Mouse (Mus musculus) hindbrain, embryonic 12.5 days (tissue): ENCODE data around the gene Pml. TPM values are rescaled to one million over a fixed set of nuclear protein-coding genes. Genes with fewer than 3 reads are reported as not detected.

ENCODE experiments used
- ATAC-seq: fragments of 200-750 bp; cut with Nextera tagmentation; 2 replicates; pipeline ENCODE4 v1.8.0; 2017; ENCODE audit warnings: moderate TSS enrichment; ENCODE audit not compliant: low FRiP score
- H3K27ac ChIP-seq: fragments of 300-500 bp; sonication (generic); 2 replicates; pipeline ENCODE4 v1.5.1; 2016; ENCODE audit warnings: mild to moderate bottlenecking
- H3K27me3 ChIP-seq: fragments of 300-500 bp; sonication (generic); 2 replicates; pipeline ENCODE4 v1.6.1; 2016; ENCODE audit warnings: mild to moderate bottlenecking
- H3K36me3 ChIP-seq: fragments of 300-500 bp; sonication (generic); 2 replicates; pipeline ENCODE4 v1.6.1; 2016; ENCODE audit warnings: mild to moderate bottlenecking
- H3K4me1 ChIP-seq: fragments of 300-500 bp; sonication (generic); 2 replicates; pipeline ENCODE4 v1.6.1; 2016
- H3K4me2 ChIP-seq: fragments of 300-500 bp; sonication (generic); replicated peaks from 2 replicates; pipeline ENCODE4 v1.6.1; 2016; ENCODE audit warnings: mild to moderate bottlenecking
- H3K4me3 ChIP-seq: fragments of 300-500 bp; sonication (generic); 2 replicates; pipeline ENCODE4 v1.5.1; 2016; ENCODE audit warnings: mild to moderate bottlenecking
- H3K9ac ChIP-seq: fragments of 300-500 bp; sonication (generic); 2 replicates; pipeline ENCODE4 v1.6.1; 2016; ENCODE audit warnings: mild to moderate bottlenecking, moderate library complexity
- H3K9me3 ChIP-seq: fragments of 300-500 bp; sonication (generic); replicated peaks from 2 replicates; pipeline ENCODE4 v1.6.1; 2016; ENCODE audit warnings: mild to moderate bottlenecking
- WGBS: fragments of 180-500 bp; shearing (Covaris S2); methylation state at CpG from one replicate; pipeline ENCODE4 v1.1.7; 2016; 5-methylcytosine and 5-hydroxymethylcytosine counted together
- polyA plus RNA-seq: library from polyadenylated mRNA; unstranded; fragments of >200 nt; fragmentation: Nextera tagmentation; extraction: Ambion mirVana; gene quantifications from 2 replicates; pipeline ENCODE4 v1.2.1, GENCODE M21; 2016

Pml gene
- polyA plus RNA-seq, 1 experiment from 2014 or later = 10.1 TPM

DNA sequence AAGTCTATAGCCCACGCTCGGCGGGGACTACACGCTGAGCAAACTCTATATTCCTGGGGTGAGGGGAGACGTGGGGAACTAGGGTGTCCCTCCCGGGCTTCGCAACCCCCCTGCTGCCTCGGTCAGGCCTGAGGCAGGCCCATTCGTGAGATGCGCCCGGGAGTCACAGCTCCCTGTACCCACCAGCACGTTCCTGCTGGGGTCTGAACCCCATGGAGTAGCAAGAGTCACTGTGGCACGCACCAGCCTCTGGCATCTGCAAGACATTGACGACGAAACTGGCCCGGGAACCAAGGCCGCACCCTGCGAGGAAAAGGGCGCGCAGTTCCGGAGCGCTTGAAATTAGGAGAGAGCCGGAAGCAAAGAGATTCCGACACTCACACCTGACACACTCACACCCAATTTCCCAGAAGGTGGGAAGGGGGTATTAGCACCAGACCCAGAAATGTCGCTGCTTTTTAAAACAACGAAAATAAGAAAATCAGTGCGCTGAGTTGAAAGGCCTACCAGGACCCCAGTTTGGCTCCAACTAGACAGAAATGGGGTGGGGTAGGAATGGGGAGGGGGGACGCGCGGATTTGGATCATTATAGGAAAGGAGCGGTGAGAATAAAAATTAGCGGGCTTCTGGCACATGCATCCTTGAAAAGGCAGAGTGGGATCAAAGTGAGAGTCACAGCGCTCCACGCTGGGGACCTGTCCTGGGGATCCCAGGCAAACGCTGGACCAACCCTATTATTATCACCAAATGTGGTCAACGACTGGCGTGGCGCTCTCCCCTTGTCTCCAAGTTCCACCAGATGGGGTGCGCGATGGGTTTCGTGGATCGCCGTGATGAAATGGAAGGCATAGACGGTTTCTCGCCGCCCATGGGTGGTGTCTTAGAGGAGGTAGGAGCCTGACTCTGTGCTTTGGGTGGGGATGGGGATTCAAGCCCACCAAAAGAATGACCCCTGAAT is 52.7 kb downstream of the Pml start:
- Histone ChIP-seq H3K4me1 (peaks cover 56% of the 10 kb centered on the region), H3K27ac (no peak overlapping the region)
- ATAC-seq = no peak

DNA sequence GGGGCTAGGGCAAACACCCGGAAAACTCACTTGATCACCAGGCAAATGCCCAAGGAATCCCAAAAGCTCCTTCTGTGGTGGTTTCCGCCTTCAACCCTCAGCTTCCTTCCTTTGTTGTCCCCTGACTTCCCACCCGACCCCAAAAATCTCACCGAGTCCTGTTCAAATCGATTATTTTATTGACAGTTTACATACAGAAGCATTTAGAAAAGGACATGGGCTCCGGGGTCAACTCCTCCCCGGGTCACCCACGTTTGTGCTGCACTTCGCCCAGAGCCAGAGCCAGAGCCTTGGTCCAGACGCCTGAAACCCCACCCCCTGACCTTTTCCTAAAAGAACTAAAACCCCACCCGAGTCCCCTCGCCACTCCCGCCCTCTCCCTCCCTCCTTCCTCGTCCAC is 53.4 kb downstream of the Pml start:
- H3K4me1 ChIP-seq = peaks cover 48% of the 10 kb centered on the region
- H3K36me3 ChIP-seq = no peaks in the 10 kb centered on the region
- peak overlapping the region; percentile 23 for H3K4me3 ChIP-seq
- WGBS = 4% methylated on average over 13 of the region's 14 CpGs
- peak overlapping the region; percentile 54 for H3K9ac ChIP-seq
- H3K27me3 ChIP-seq = peaks cover 77% of the 10 kb centered on the region
- H3K4me2 ChIP-seq = peak overlapping the region; percentile 52
- H3K27ac ChIP-seq = no peak overlapping the region
- ATAC-seq = no peak
- no peaks in the 10 kb centered on the region for H3K9me3 ChIP-seq

More for the DNA sequence above, 52.7 kb downstream of the Pml start:
- peaks cover 84% of the 10 kb centered on the region for H3K27me3 ChIP-seq
- peak overlapping the region; percentile 27 for H3K4me3 ChIP-seq
- no peaks in the 10 kb centered on the region for H3K36me3 ChIP-seq
- peak overlapping the region; percentile 54 for H3K9ac ChIP-seq
- peak overlapping the region; percentile 52 for H3K4me2 ChIP-seq
- H3K9me3 ChIP-seq = no peaks in the 10 kb centered on the region
- 1% methylated on average over 46 of the region's 46 CpGs for WGBS

DNA sequence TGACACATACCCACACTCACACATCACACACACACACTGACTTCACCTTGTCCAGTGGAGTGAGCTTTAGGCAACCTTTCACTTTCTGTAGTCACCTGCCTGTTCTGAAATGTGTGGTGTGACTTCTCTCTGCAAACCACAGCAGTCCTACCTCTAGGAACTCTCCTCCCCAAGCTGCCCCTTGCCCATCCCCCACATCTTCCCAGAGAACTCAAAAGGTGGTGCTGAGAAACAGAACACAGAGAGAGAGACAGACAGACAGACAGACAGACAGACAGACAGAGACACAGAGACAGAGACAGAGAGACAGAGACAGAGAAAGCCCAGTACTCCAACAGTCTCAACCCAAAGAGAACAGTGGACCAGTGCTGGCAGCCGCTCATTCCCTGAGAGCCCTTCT is 53.9 kb downstream of the Pml start:
- no peak overlapping the region for H3K4me3 ChIP-seq
- no peak for ATAC-seq
- WGBS = 12% methylated on average over 1 of the region's 1 CpGs
- 0 out of 2 replicates have a peak overlapping the region, but pooled peaks have one; percentile 23 for H3K9ac ChIP-seq
- H3K27me3 ChIP-seq = peaks cover 77% of the 10 kb centered on the region
- H3K4me1 ChIP-seq = peaks cover 44% of the 10 kb centered on the region
- H3K4me2 ChIP-seq = peak overlapping the region; percentile 52
- H3K27ac ChIP-seq = no peak overlapping the region
- H3K36me3 ChIP-seq = no peaks in the 10 kb centered on the region
- no peaks in the 10 kb centered on the region for H3K9me3 ChIP-seq

DNA sequence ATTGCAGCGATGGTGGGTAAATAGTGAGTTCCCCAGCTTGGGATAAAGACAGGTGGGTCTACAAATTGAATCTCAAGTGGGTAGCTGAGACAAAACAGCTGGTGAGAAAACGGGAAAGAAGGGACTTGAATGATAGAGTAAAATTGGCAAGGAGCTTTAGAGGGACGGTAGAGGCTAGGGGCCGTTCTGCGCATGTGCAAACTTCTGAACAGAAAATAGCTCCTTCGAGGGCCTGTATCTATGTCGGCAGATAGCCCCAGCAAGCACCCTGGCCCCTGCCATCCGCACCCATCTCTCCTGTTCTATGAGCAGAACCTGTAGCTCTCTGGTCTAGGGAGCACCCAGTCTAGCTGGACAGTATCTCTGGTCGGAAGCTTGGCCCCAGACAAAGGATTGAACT is 55.4 kb downstream of the Pml start:
- no peak for ATAC-seq
- no peaks in the 10 kb centered on the region for H3K36me3 ChIP-seq
- no peak overlapping the region for H3K27ac ChIP-seq
- H3K9ac ChIP-seq = no peak overlapping the region
- peaks cover 63% of the 10 kb centered on the region for H3K27me3 ChIP-seq
- H3K9me3 ChIP-seq = no peaks in the 10 kb centered on the region
- WGBS = 65% methylated on average over 9 of the region's 9 CpGs
- H3K4me1 ChIP-seq = peaks cover 34% of the 10 kb centered on the region
- H3K4me3 ChIP-seq = no peak overlapping the region
- H3K4me2 ChIP-seq = no peak overlapping the region

DNA sequence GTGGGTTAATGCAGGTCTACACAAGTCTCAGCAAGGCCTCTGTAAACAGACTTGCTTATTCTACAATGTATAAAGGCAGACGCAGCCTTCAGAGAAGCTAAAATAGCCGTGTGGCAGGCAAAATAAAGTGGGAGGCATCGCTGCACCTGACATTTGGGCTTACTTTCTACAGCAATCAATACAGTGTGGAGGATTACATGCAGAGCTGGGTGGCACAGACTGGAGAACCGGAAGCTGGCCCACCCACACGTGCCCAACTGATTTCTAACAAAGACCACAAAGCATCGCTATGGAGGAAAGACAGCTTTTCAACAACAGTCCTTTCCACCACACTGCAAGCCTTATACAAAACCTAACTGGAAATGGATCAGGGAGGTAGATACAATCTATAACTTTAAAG is 65.1 kb downstream of the Pml start:
- no peak for ATAC-seq
- no peak overlapping the region for H3K27ac ChIP-seq
- WGBS = 77% methylated on average over 6 of the region's 6 CpGs

DNA sequence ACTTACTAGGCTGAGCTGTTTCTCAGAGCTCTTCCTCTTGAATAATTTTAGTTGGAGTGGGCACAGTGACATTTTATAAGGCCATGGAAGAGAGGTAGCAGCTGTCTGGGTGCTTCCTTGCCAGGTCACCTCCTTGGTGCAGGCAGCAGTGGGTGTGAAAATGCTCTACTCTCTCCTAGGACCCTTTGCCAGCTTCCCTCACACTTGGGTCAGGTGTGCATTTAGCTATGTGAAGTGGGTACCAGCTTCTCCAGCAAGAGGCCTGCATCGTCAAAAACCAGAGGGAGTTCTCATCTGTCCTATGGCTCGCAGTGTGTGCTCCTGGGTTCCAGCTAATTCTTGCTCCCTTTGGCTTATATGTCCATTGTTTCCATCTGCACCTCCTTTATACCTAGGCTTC is 70.2 kb downstream of the Pml start:
- 97% methylated on average over 2 of the region's 2 CpGs for WGBS
- H3K9me3 ChIP-seq = no peaks in the 10 kb centered on the region
- no peak overlapping the region for H3K4me2 ChIP-seq
- H3K4me1 ChIP-seq = peaks cover 12% of the 10 kb centered on the region
- H3K27me3 ChIP-seq = 0 out of 2 replicates have a peak, but pooled peaks cover 4% of the 10 kb centered on the region
- no peak overlapping the region for H3K27ac ChIP-seq
- no peak for ATAC-seq
- H3K4me3 ChIP-seq = no peak overlapping the region
- H3K36me3 ChIP-seq = no peaks in the 10 kb centered on the region
- no peak overlapping the region for H3K9ac ChIP-seq

More for the DNA sequence above, 65.1 kb downstream of the Pml start:
- Histone ChIP-seq H3K4me3 (no peak overlapping the region), H3K9ac (no peak overlapping the region), H3K27me3 (0 out of 2 replicates have a peak, but pooled peaks cover 4% of the 10 kb centered on the region), H3K4me2 (no peak overlapping the region), H3K4me1 (no peaks in the 10 kb centered on the region), H3K9me3 (no peaks in the 10 kb centered on the region), H3K36me3 (no peaks in the 10 kb centered on the region)

DNA sequence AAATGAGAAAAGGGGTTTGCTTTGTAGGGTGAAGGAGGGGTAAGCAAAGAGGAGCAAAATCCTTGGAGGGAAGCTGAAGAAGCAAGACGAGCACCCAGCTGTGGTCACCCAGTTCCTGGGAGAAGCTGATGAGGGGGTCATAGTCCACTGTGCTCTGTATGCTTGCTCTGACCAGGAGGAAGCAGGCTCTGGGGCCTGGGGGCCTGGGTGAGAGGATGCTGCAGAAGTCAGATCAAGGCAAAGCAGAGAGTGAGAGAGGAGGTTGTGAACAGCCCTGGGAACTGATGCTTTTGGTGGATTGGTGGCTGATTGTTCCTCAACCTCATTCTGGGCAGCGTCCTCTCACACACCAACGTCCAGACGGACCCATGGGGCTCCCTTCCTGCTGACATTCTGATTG is 72.4 kb downstream of the Pml start:
- peaks cover 12% of the 10 kb centered on the region for H3K4me1 ChIP-seq
- 0 out of 2 replicates have a peak, but pooled peaks cover 3% of the 10 kb centered on the region for H3K27me3 ChIP-seq
- no peak overlapping the region for H3K27ac ChIP-seq
- no peak overlapping the region for H3K9ac ChIP-seq
- no peaks in the 10 kb centered on the region for H3K36me3 ChIP-seq
- H3K9me3 ChIP-seq = no peaks in the 10 kb centered on the region
- H3K4me3 ChIP-seq = no peak overlapping the region
- no peak for ATAC-seq
- 45% methylated on average over 4 of the region's 4 CpGs for WGBS
- no peak overlapping the region for H3K4me2 ChIP-seq

DNA sequence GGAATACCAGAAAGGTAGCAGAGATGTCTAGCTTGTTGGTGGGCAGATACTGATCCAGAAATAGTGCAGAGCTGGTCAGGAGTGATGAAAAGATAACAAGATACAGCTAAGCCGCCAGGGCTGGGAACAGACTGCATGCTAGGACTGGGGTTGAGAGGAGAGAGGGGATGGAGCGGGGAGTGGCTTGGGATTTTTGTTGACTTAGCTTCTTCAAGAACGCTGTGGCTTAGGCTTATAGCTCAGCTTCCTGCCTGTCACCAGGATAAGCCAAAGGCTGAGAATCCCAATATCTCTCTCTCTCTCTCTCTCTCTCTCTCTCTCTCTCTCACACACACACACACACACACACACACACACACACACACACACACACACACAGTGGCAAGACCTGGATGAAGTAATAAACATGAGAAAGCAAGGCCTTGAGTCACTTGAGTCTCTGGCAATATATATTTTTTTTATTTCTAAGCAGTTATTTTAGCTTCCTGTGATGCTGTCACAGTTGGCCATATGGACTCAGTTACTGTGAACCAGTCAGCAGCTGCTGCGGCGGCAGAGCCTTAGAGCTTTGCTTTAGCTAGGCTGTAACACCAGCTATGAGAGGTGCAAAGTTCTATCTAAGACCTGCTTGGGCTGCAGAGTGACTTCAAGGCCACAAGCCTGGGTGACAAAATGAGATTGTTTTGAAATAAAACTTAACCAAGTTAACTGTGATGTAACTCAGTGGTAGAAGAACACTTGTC is 73.7 kb downstream of the Pml start:
- ATAC-seq = no peak
- H3K36me3 ChIP-seq = no peaks in the 10 kb centered on the region
- H3K4me3 ChIP-seq = no peak overlapping the region
- H3K9me3 ChIP-seq = no peaks in the 10 kb centered on the region
- H3K4me1 ChIP-seq = peaks cover 12% of the 10 kb centered on the region
- no peak overlapping the region for H3K9ac ChIP-seq
- H3K4me2 ChIP-seq = no peak overlapping the region
- no peak overlapping the region for H3K27ac ChIP-seq
- 48% methylated on average over 5 of the region's 5 CpGs for WGBS
- 0 out of 2 replicates have a peak, but pooled peaks cover 3% of the 10 kb centered on the region for H3K27me3 ChIP-seq

DNA sequence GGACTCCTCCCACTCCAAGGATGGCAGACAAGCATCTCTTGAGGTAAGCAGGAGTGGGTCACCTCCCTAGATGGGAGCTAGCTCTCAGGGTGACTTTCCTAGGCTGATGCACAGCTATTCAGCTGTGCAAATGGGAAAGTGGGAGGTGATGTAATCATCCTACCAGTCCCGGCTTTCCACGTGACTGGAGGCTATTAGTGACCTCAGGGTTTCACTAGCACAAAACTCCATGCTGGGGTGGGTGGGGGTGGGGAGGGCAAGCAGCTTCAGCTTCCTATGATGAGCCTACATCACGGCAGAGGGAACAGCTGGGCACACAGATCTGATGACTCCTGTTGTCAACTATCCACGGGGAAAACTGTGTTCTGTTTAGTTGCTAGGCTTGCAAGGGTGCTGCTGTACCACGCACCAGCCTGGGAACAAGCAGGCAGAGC is 74.8 kb downstream of the Pml start:
- peak; percentile 40; the same call in 1 of the 2 replicates for ATAC-seq
- Histone ChIP-seq H3K36me3 (no peaks in the 10 kb centered on the region), H3K4me2 (no peak overlapping the region), H3K4me3 (no peak overlapping the region), H3K4me1 (peaks cover 12% of the 10 kb centered on the region), H3K27me3 (0 out of 2 replicates have a peak, but pooled peaks cover 3% of the 10 kb centered on the region), H3K27ac (peak overlapping the region; percentile 55; the same call in 1 of the 2 replicates), H3K9ac (no peak overlapping the region), H3K9me3 (no peaks in the 10 kb centered on the region)
- WGBS = 24% methylated on average over 5 of the region's 5 CpGs

DNA sequence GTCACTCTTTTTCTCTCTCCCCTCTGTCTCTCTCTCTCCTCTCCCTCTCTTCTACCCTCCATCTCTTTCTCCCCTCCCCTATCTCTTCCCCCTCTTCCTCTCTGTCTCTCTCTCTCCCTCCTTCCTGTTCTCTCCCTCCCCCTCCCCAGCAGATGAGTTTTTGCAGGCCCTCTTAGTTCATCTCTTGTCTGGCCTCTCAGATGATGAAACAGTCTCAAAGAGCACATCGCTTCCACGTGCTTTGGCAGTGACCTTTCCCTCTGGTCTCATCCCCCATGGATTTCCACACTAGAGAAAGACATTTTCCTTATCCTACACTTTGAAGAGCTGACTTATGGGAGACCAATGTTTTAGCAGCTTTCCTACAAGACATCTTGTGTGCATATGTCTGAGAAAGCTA is 76.7 kb downstream of the Pml start:
- Histone ChIP-seq H3K9me3 (no peaks in the 10 kb centered on the region), H3K9ac (no peak overlapping the region), H3K4me1 (peaks cover 21% of the 10 kb centered on the region), H3K36me3 (no peaks in the 10 kb centered on the region), H3K4me3 (no peak overlapping the region), H3K4me2 (no peak overlapping the region), H3K27ac (no peak overlapping the region), H3K27me3 (no peaks in the 10 kb centered on the region)
- WGBS = 68% methylated on average over 2 of the region's 2 CpGs
- ATAC-seq = no peak

DNA sequence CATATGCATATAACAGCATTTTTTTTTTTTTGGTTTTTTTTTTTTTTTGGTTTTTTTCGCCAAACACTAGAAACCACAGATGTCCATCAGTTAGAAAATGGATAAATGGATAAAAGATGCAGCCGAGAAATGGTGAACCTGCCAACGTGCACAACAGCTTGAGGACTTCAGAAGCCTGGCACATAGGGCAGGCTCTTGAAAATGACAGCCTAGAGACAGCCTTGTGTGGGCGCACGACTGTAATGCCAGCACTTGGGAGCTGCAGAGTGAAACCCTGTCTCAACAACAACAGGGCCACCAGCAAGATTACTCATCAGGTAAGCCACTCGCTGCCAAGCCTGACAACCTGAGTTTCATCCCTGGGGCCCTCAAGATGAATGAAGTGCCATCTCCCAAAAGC is 80.2 kb downstream of the Pml start:
- H3K27ac ChIP-seq = no peak overlapping the region
- WGBS = 87% methylated on average over 6 of the region's 6 CpGs
- peaks cover 9% of the 10 kb centered on the region for H3K4me1 ChIP-seq
- H3K4me2 ChIP-seq = no peak overlapping the region
- no peaks in the 10 kb centered on the region for H3K36me3 ChIP-seq
- H3K4me3 ChIP-seq = no peak overlapping the region
- ATAC-seq = no peak
- H3K27me3 ChIP-seq = no peaks in the 10 kb centered on the region
- H3K9me3 ChIP-seq = no peaks in the 10 kb centered on the region
- no peak overlapping the region for H3K9ac ChIP-seq

DNA sequence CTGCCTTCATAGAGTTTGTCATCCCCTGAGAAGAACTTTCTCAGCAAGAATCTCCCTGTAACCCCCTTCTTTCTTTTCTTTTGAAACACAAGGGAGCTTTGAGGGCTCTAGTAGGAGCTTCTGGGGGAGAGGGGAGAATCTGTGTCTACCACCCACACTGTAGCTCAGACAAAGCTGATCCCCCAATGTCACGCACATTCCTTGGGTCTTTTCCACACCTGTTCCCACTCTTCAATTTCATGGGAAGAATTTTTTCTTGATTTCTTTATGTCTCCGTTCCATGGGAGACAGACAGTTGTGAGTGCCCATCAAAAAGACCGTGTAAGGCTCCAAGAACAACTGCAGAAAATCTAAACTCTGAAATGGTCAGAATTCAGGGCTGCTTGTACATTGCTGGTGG is 80.7 kb downstream of the Pml start:
- no peak overlapping the region for H3K4me2 ChIP-seq
- ATAC-seq = no peak
- no peak overlapping the region for H3K27ac ChIP-seq
- H3K9ac ChIP-seq = no peak overlapping the region
- H3K9me3 ChIP-seq = no peaks in the 10 kb centered on the region
- no peaks in the 10 kb centered on the region for H3K36me3 ChIP-seq
- peaks cover 9% of the 10 kb centered on the region for H3K4me1 ChIP-seq
- 59% methylated on average over 3 of the region's 3 CpGs for WGBS
- H3K4me3 ChIP-seq = no peak overlapping the region
- no peaks in the 10 kb centered on the region for H3K27me3 ChIP-seq
